Mouse (Mus musculus) heart, embryonic 11.5 days (tissue): ENCODE results near the gene Fn3k. TPM values are rescaled to one million over a fixed set of nuclear protein-coding genes. Genes with fewer than 3 reads are reported as not detected.

ENCODE experiments used
- ATAC-seq: fragments of 200-750 bp; cut with Nextera tagmentation; replicated peaks from 2 replicates; pipeline ENCODE4 v1.8.0; 2017; ENCODE audit warnings: moderate library complexity; ENCODE audit not compliant: insufficient number of reproducible peaks, low FRiP score, low TSS enrichment
- H3K27ac ChIP-seq: fragments of 300-500 bp; sonication (generic); 2 replicates; pipeline ENCODE4 v1.5.1; 2014; ENCODE audit warnings: mild to moderate bottlenecking, low read depth, low read length
- H3K27me3 ChIP-seq: fragments of 300-500 bp; sonication (generic); 2 replicates; pipeline ENCODE4 v1.6.1; 2014; ENCODE audit warnings: mild to moderate bottlenecking, low read length, mixed read lengths; ENCODE audit not compliant: control insufficient read depth, insufficient read depth
- H3K36me3 ChIP-seq: fragments of 300-500 bp; sonication (generic); 2 replicates; pipeline ENCODE4 v1.6.1; 2014; ENCODE audit warnings: mild to moderate bottlenecking, low read length, moderate library complexity, mixed read lengths; ENCODE audit not compliant: control insufficient read depth, insufficient read depth
- H3K4me1 ChIP-seq: fragments of 300-500 bp; sonication (generic); 2 replicates; pipeline ENCODE4 v1.6.1; 2014; ENCODE audit warnings: low read length; ENCODE audit not compliant: control insufficient read depth, insufficient read depth
- H3K4me2 ChIP-seq: fragments of 300-500 bp; sonication (generic); 2 replicates; pipeline ENCODE4 v1.6.1; 2014; ENCODE audit warnings: mild to moderate bottlenecking, moderate library complexity
- H3K4me3 ChIP-seq: fragments of 300-500 bp; sonication (generic); 2 replicates; pipeline ENCODE4 v1.5.1; 2014; ENCODE audit warnings: low read depth, low read length
- H3K9ac ChIP-seq: fragments of 300-500 bp; sonication (generic); 2 replicates; pipeline ENCODE4 v1.6.1; 2014; ENCODE audit warnings: mild to moderate bottlenecking, low read depth, low read length, moderate library complexity
- H3K9me3 ChIP-seq: fragments of 300-500 bp; sonication (generic); replicated peaks from 2 replicates; pipeline ENCODE4 v1.6.1; 2016; ENCODE audit warnings: low read length; ENCODE audit not compliant: control insufficient read depth
- WGBS: fragments of 180-500 bp; shearing (Covaris S2); extraction: QIAGEN DNeasy Blood & Tissue Kit; methylation state at CpG from one replicate; pipeline ENCODE4 v1.1.7; 2014; ENCODE audit not compliant: insufficient replicate concordance; 5-methylcytosine and 5-hydroxymethylcytosine counted together
- microRNA-seq: library from miRNA; unstranded; fragments of <30 nt; microRNA quantifications from one replicate; pipeline ENCODE4, GENCODE M21; 2016; ENCODE audit warnings: borderline number of aligned reads
- polyA plus RNA-seq: library from polyadenylated mRNA; unstranded; fragments of >200 nt; fragmentation: Nextera tagmentation; extraction: Ambion mirVana; gene quantifications from 2 replicates; pipeline ENCODE4 v1.2.1, GENCODE M21; 2014

Gene Fn3k
- polyA plus RNA-seq, 1 experiment from 2014 or later = 6.2 TPM

DNA sequence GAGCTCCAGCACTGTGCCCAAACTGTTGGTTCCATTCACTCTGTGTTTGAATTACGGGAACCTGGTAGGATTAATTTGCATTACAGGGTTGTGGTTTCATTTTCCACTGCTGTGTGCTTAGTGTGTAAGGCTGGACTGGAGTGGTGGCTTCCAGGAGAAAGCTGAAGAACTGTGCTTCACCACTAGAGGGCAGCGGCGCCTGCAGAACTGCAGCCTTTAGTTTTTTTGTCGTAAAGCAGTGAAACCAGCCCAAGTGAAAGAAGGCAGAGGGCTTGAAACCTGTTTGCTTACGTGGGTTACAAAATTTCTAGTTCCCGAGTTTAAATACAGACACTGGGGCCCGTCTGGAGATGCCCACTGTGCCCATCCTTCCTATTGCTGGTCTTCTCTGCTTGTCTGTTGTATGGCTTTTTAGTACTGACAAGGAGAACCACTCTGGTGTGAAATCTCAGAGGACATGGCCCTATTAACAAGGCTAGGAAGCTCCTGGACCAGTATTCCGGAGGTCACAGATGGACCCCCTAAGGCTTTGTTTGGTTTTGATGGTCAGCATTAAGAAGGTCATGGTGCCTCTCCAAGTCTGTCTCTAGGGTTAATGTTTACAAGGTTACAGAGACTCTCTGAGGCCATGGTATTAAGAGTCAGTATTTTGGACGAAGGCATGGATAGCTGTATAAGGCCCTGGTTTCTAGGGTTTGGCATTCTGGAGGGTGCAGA, 41.1 kb downstream of the Fn3k start:
- Histone ChIP-seq H3K9me3 (no peaks in the 10 kb centered on the region), H3K27me3 (no peaks in the 10 kb centered on the region), H3K4me3 (no peak overlapping the region), H3K4me1 (no peaks in the 10 kb centered on the region), H3K9ac (no peak overlapping the region), H3K36me3 (no peaks in the 10 kb centered on the region; the same call in 1 of the 2 replicates), H3K4me2 (no peak overlapping the region), H3K27ac (no peak overlapping the region)
- ATAC-seq = no peak
- WGBS = 40% methylated on average over 9 of the region's 9 CpGs

DNA sequence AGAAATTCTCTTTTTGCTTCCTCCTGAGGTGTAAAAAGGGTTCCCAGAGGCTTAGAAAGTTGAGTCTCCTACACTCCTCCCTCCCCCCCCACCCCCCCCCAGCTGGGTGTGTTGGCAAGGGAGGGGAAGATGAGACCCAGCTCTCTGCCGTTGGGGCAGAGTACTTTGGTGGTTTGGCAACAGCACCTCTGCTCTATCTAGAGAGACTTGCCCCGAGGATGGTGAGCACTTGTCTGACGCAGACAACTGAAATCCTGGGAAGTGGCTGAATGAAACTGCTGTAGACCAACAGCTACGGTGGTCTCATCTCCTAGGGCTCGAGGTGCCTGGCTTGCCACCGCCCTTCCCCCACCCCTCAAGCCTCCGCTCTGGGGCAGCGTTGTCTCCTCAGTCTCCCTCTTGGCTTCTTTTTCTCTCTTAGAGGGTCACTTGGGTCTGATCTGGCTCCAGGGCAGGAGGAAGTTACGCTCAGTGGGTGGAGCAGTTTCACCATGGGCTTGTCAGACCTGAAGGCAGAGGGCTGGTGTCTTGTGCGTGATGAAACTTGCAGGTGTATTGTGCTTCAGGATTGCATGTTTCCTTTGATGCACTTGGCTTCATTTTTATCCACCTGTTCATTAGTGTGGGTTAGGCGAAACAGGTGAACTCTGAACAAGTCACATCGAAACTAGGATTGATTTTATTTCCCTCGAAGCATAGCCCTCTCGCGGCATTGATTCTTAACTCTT, 44.9 kb downstream of the Fn3k start:
- Histone ChIP-seq H3K36me3 (no peaks in the 10 kb centered on the region; the same call in 1 of the 2 replicates), H3K4me2 (no peak overlapping the region), H3K27me3 (no peaks in the 10 kb centered on the region), H3K4me3 (no peak overlapping the region), H3K9me3 (no peaks in the 10 kb centered on the region), H3K27ac (no peak overlapping the region), H3K9ac (no peak overlapping the region), H3K4me1 (no peaks in the 10 kb centered on the region)
- WGBS = 83% methylated on average over 15 of the region's 15 CpGs
- no peak for ATAC-seq

DNA sequence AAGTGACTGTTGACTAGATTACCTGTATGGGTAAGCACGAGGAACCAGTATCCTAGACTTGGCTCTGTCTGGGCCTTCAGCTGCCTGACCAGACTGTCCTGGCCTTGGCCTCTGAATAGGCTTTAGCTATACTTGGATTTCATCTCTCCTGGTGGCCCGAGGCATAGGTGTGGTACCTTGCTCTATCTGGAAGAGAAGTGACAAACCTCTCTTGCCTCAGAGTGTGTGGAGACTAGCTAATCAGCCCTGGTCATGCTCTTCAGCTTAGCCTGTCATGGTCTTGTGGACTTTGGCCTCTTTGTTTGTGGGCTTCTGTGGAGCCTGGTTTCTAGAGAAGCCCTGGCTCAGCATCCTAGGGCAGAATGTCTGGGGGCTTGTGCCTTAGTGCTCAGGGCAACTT, 46.4 kb downstream of the Fn3k start:
- WGBS = 94% methylated on average over 2 of the region's 2 CpGs

DNA sequence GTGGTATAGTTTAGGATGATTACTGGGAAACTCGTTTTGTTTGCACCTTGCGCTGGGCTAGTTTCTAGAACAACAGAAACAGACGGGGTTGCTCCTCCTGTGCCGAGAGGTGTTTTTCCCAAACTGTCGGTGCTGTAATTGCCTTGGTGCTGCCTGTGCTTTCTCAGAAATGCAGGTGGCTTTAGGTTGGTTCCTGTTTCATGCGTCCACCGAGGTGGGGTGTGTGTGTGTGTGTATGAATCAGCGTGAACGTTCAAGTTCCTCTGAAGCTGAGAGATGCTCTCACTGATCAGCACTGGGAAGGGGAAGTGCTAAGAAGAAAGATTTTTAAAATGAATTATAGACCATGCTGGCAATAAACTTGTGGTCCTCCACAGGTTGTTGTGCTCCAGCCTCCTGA, 51.2 kb downstream of the Fn3k start:
- ATAC-seq = no peak
- no peak overlapping the region for H3K4me3 ChIP-seq
- no peaks in the 10 kb centered on the region for H3K9me3 ChIP-seq
- no peak overlapping the region for H3K9ac ChIP-seq
- no peaks in the 10 kb centered on the region for H3K36me3 ChIP-seq
- H3K4me1 ChIP-seq = no peaks in the 10 kb centered on the region
- H3K27me3 ChIP-seq = no peaks in the 10 kb centered on the region
- 88% methylated on average over 9 of the region's 9 CpGs for WGBS
- H3K4me2 ChIP-seq = no peak overlapping the region
- H3K27ac ChIP-seq = no peak overlapping the region

More for the DNA sequence above, 46.4 kb downstream of the Fn3k start:
- H3K4me1 ChIP-seq = no peaks in the 10 kb centered on the region
- H3K9me3 ChIP-seq = no peaks in the 10 kb centered on the region
- H3K27me3 ChIP-seq = no peaks in the 10 kb centered on the region
- H3K9ac ChIP-seq = no peak overlapping the region
- H3K27ac ChIP-seq = no peak overlapping the region
- H3K36me3 ChIP-seq = no peaks in the 10 kb centered on the region; the same call in 1 of the 2 replicates
- ATAC-seq = no peak
- H3K4me2 ChIP-seq = no peak overlapping the region
- no peak overlapping the region for H3K4me3 ChIP-seq

DNA sequence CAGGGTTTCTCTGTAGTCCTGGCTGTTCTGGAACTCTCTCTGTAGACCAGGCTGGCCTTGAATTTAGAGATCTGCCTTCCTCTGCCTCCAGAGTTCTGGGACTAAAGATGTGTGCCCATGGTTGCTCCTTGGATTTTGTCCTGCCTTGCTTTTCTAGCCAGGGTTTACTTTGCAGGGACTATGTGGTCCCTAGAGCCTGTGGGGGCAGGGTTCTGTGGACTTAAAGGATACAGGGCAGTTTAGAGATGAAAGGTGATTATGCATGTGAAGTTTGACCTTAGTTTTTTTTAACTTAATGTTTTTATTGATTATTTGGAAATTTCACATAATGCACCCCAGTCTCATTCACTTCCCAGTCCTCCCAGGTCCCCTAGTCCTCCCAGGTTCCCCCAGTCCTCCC, 55.9 kb downstream of the Fn3k start:
- Histone ChIP-seq H3K4me2 (no peak overlapping the region), H3K4me3 (no peak overlapping the region), H3K27me3 (no peaks in the 10 kb centered on the region), H3K4me1 (no peaks in the 10 kb centered on the region), H3K9me3 (no peaks in the 10 kb centered on the region), H3K9ac (no peak overlapping the region), H3K27ac (no peak overlapping the region), H3K36me3 (no peaks in the 10 kb centered on the region)
- no peak for ATAC-seq

Small RNA genes lying within 50 kb of the gene (microRNA-seq; reads per million reads assigned to microRNA genes)
- 0.27 reads per million for gene Mir7236

Other genes with a start within 250 kb of the Fn3k start
- gene Hexdc, start 230.5 kb upstream of the Fn3k start, polyA plus RNA-seq = 6.2 and 7.9 TPM in 2 replicates
- 25.3 and 29.9 TPM in 2 replicates for gene Ogfod3, start 230.2 kb upstream of the Fn3k start, polyA plus RNA-seq
- gene Cybc1, start 205.6 kb upstream of the Fn3k start, polyA plus RNA-seq = 20.5 and 21.7 TPM in 2 replicates
- 51.3 and 61.0 TPM in 2 replicates for gene Narf, start 197.7 kb upstream of the Fn3k start, polyA plus RNA-seq
- gene Foxk2, start 174.9 kb upstream of the Fn3k start, polyA plus RNA-seq = 8.4 and 8.6 TPM in 2 replicates
- 84.8 and 88.8 TPM in 2 replicates for gene Wdr45b, start 80.5 kb upstream of the Fn3k start, polyA plus RNA-seq
- 3.4 and 4.5 TPM in 2 replicates for gene Rab40b, start 46.7 kb upstream of the Fn3k start, polyA plus RNA-seq
- 4.1 and 4.8 TPM in 2 replicates for gene Fn3krp, start 13.5 kb upstream of the Fn3k start, polyA plus RNA-seq
- 16.5 and 22.3 TPM in 2 replicates for gene Tbcd, start 17.0 kb downstream of the Fn3k start, polyA plus RNA-seq
- gene Zfp750, start 84.4 kb downstream of the Fn3k start, polyA plus RNA-seq = 0.19 TPM in 1 of 2 replicates, not detected in the other
- 6.4 and 6.5 TPM in 2 replicates for gene B3gntl1, start 238.2 kb downstream of the Fn3k start, polyA plus RNA-seq